Mouse (Mus musculus): ENCODE measurements at regions not wholly inside any gene's neighbourhood (a gene's known extent, or its start where the extent isn't known, plus 50 kb on each side); places are given as distances from the start of the nearest gene placed in this dataset.

DNA sequence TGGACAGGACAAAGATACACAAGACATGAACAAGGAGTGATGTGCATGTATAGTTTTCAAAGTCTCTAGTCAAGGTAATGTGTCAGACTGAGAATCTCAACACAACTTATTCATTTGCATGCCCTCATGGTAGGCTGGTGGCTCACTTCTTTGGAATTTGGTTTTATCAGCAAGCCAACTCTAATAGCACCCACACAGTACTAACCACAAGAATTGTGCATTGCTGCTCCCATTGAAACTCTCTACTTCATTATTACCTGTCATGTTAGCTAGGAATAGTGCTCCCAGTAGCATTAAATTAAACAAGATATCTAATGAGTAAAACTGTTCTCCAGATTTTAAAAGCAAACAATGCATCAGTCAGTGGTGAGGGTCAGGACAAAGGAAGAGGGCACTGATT, 70.5 kb upstream of the Thrb start:
- no peaks in the 10 kb centered on the region for H3K9me3 ChIP-seq (ENCODE audit: control insufficient read depth)
- H3K27me3 ChIP-seq (replicated peaks; ENCODE audit: control insufficient read depth, insufficient read depth, low read length): no peaks in the 10 kb centered on the region
- H3K36me3 ChIP-seq (ENCODE audit: control insufficient read depth, insufficient read depth): no peaks in the 10 kb centered on the region
- no peak for ATAC-seq
- no peak overlapping the region for H3K27ac ChIP-seq (ENCODE audit: low read depth, low read length)
- no peak for TF ChIP-seq CTCF (IDR thresholded peaks at IDR 0.05; ENCODE audit: low read depth)
- no peaks in the 10 kb centered on the region for H3K4me1 ChIP-seq (replicated peaks; ENCODE audit: control insufficient read depth, insufficient read depth, low read length)
- H3K4me3 ChIP-seq (ENCODE audit: low read depth, low read length): no peak overlapping the region
- H3K9ac ChIP-seq (ENCODE audit: low read depth, low read length): no peak overlapping the region
- H3K4me2 ChIP-seq (replicated peaks; ENCODE audit: low read depth): no peak overlapping the region

DNA sequence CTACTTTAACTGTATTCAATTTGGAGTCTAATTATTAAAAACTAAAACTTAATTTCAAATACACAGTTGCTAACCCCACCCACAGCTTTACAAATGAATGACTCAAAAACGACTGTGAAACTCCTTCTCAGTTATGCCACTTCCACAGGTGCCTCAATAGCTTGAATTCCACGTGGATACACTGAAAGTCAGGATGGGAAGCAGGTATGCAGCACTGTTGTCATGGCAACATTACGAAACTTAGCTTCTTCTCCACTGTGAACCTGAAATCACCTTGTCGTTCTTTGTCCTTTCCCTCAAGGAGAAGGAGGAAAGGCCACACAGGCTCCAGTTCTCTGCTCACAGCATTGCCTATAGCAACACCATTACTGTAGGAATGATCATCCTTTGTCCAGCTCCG, 60.5 kb upstream of the Thrb start:
- TF ChIP-seq CTCF (IDR thresholded peaks at IDR 0.05; ENCODE audit: low read depth): no peak
- H3K9me3 ChIP-seq (ENCODE audit: control insufficient read depth): no peaks in the 10 kb centered on the region
- no peaks in the 10 kb centered on the region for H3K4me1 ChIP-seq (replicated peaks; ENCODE audit: control insufficient read depth, insufficient read depth, low read length)
- H3K4me3 ChIP-seq (ENCODE audit: low read depth, low read length): no peak overlapping the region
- H3K36me3 ChIP-seq (ENCODE audit: control insufficient read depth, insufficient read depth): no peaks in the 10 kb centered on the region
- WGBS: 69% methylated on average over 5 of the region's 5 CpGs
- ATAC-seq: no peak
- H3K27ac ChIP-seq (ENCODE audit: low read depth, low read length): no peak overlapping the region
- no peak overlapping the region for H3K4me2 ChIP-seq (replicated peaks; ENCODE audit: low read depth)
- no peaks in the 10 kb centered on the region for H3K27me3 ChIP-seq (replicated peaks; ENCODE audit: control insufficient read depth, insufficient read depth, low read length)
- H3K9ac ChIP-seq (ENCODE audit: low read depth, low read length): no peak overlapping the region

DNA sequence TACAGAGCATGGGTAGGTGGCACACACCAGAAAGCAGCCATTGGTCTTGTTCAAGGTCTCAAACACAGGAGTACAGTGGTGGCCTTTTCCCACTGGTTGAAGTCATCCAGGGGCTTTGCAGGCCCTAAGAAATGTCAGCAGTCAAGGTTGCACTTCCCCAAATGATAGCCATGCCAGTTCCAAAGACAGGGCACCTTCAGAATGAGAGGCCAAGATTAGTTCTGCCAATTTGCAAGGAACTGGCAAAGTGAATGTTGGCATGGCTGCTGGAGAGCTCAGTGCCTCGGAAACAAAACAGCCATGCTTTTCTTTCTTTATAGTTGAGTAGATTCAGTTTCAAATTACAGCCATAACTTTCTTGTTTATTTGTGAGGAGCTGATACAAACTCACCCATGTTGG, 57.7 kb upstream of the Thrb start:
- no peak for TF ChIP-seq CTCF (IDR thresholded peaks at IDR 0.05; ENCODE audit: low read depth)
- Histone ChIP-seq H3K9ac (ENCODE audit: low read depth, low read length) (no peak overlapping the region), H3K27me3 (replicated peaks; ENCODE audit: control insufficient read depth, insufficient read depth, low read length) (no peaks in the 10 kb centered on the region), H3K4me1 (replicated peaks; ENCODE audit: control insufficient read depth, insufficient read depth, low read length) (no peaks in the 10 kb centered on the region), H3K4me2 (replicated peaks; ENCODE audit: low read depth) (no peak overlapping the region), H3K9me3 (ENCODE audit: control insufficient read depth) (no peaks in the 10 kb centered on the region), H3K36me3 (ENCODE audit: control insufficient read depth, insufficient read depth) (no peaks in the 10 kb centered on the region), H3K4me3 (ENCODE audit: low read depth, low read length) (no peak overlapping the region), H3K27ac (ENCODE audit: low read depth, low read length) (no peak overlapping the region)
- no peak for ATAC-seq
- 78% methylated on average over 1 of the region's 1 CpGs for WGBS

DNA sequence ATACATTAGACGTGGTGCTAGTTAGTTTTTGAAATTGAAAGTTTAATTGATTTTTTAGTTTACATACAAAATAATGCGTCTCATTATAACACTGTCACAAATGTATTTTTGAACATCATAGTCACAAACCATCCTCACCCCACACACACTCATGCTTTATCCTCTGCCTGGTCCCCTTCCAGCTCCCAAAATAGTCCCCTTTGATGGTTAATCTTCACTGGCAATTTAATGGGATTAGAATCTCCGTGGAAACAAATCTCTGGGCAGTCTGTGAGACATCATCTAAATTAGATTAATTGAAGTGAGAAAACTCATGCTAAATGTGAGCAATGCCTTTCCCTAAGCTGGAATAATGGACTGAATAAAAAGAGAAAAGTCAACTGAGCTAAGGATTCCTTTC, 54.0 kb upstream of the Thrb start:
- Histone ChIP-seq H3K27ac (ENCODE audit: low read depth, low read length) (no peak overlapping the region), H3K4me1 (replicated peaks; ENCODE audit: control insufficient read depth, insufficient read depth, low read length) (no peaks in the 10 kb centered on the region), H3K9ac (ENCODE audit: low read depth, low read length) (no peak overlapping the region), H3K36me3 (ENCODE audit: control insufficient read depth, insufficient read depth) (no peaks in the 10 kb centered on the region), H3K4me3 (ENCODE audit: low read depth, low read length) (no peak overlapping the region), H3K4me2 (replicated peaks; ENCODE audit: low read depth) (no peak overlapping the region), H3K9me3 (ENCODE audit: control insufficient read depth) (no peaks in the 10 kb centered on the region), H3K27me3 (replicated peaks; ENCODE audit: control insufficient read depth, insufficient read depth, low read length) (no peaks in the 10 kb centered on the region)
- WGBS: 59% methylated on average over 3 of the region's 3 CpGs
- no peak for ATAC-seq
- no peak for TF ChIP-seq CTCF (IDR thresholded peaks at IDR 0.05; ENCODE audit: low read depth)

DNA sequence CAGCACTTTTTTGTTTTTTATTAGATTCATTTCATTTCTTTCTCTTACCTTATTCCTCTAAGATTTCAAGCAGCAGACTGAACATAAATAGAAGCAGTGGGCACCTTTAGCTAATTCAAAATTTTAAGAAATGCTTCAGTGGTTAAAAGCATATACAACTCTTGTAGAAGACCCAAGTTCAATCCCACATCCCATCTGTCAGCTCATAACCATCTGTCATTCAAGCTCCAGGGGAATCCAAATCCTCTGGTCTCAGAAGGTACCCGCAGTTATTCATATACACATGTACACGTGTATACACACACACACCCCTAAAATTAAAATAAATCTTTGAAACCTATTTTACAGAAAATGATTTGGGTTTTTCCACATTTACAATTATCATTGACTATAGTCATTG, 52.9 kb upstream of the Thrb start:
- no peak for TF ChIP-seq CTCF (IDR thresholded peaks at IDR 0.05; ENCODE audit: low read depth)
- Histone ChIP-seq H3K9me3 (ENCODE audit: control insufficient read depth) (no peaks in the 10 kb centered on the region), H3K27ac (ENCODE audit: low read depth, low read length) (no peak overlapping the region), H3K27me3 (replicated peaks; ENCODE audit: control insufficient read depth, insufficient read depth, low read length) (no peaks in the 10 kb centered on the region), H3K4me1 (replicated peaks; ENCODE audit: control insufficient read depth, insufficient read depth, low read length) (no peaks in the 10 kb centered on the region), H3K36me3 (ENCODE audit: control insufficient read depth, insufficient read depth) (no peaks in the 10 kb centered on the region), H3K4me2 (replicated peaks; ENCODE audit: low read depth) (no peak overlapping the region), H3K9ac (ENCODE audit: low read depth, low read length) (no peak overlapping the region), H3K4me3 (ENCODE audit: low read depth, low read length) (no peak overlapping the region)
- ATAC-seq: no peak
- 84% methylated on average over 2 of the region's 2 CpGs for WGBS
